Mouse (Mus musculus): Measurements from ENCODE around the gene Zfp764. TPM values are rescaled to one million over a fixed set of nuclear protein-coding genes. Genes with fewer than 3 reads are reported as not detected.
A peak's percentile ranks its signal among the peaks of the same experiment; 100 is the strongest.
"Not testable (repeated sequence)": the region's sequence is repeated elsewhere in the genome, so short reads cannot be mapped to it uniquely, and the experiment has no call there.

Gene Zfp764
- polyA plus RNA-seq, 1 experiment from 2014 or later, result 4.8 TPM

- Histone ChIP-seq H3K4me2 (peak within 1 kb of the TSS; percentile 81), H3K4me3 (peak within 1 kb of the TSS; percentile 63), H3K27ac (replicated peaks) (peak within 1 kb of the TSS; percentile 67)
Observed at GRCm38 (mm10) chr7:127386641-127387392, 19.8 kb downstream of the Zfp764 start, which contains the start of gene 9130019O22Rik. TSS of gene 9130019O22Rik (minus strand) at chr7:127387166.

GRCm38 (mm10) chr7:127385560-127385959 lies 21.1 kb downstream of the Zfp764 start:
- not testable (repeated sequence) for H3K27ac ChIP-seq (replicated peaks); H3K4me2 ChIP-seq; H3K27me3 ChIP-seq; H3K4me3 ChIP-seq; H3K9me3 ChIP-seq; H3K4me1 ChIP-seq (replicated peaks); ATAC-seq (ENCODE audit: low FRiP score, low read depth); H3K9ac ChIP-seq
- peaks cover 10% of the 10 kb centered on the region for H3K36me3 ChIP-seq
- WGBS, result 95% methylated on average over 4 of the region's 4 CpGs

More at GRCm38 (mm10) chr7:127386641-127387392, 19.8 kb downstream of the Zfp764 start, which contains the start of gene 9130019O22Rik:
- peak within 1 kb of the TSS; percentile 69 for H3K9ac ChIP-seq
- no peaks in the 10 kb centered on the region for H3K9me3 ChIP-seq
- 10% methylated on average over 38 of the region's 38 CpGs for WGBS
- H3K36me3 ChIP-seq, result peaks cover 10% of the 10 kb centered on the region
- H3K27me3 ChIP-seq, result no peaks in the 10 kb centered on the region
- ATAC-seq (ENCODE audit: low FRiP score, low read depth), result peak; percentile 88
- H3K4me1 ChIP-seq (replicated peaks), result peaks cover 6% of the 10 kb centered on the region

DNA sequence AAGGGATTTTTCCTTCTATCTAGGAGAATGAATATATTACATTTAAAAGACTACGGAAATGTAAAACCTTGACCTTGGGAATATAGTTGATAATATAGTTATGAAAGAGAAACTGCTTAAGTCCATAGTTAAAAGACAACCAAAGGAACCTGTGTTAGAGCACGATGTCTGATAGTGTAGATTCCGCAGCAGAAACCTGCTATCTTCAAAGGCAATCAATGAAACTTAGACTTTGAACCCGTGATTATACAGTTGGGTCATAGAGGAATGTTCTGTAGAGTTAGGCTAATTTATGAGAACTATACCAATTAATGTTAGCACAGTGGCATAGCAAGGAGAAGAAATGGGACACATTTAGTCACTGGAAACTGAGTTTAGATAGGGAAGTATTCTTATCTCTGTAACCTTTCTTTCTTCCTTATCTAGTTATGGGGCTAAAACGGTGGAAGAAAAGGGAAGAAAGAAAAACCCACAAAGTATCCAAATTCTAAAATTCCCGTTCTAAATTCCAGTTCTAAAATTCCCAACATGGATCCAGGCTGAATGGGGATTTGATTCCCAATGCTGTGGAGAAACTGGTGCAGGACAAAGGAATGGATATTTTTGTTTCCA lies 28.2 kb downstream of the Zfp764 start:
- Histone ChIP-seq H3K9me3 (no peaks in the 10 kb centered on the region), H3K27ac (replicated peaks) (no peak overlapping the region), H3K27me3 (no peaks in the 10 kb centered on the region), H3K4me2 (no peak overlapping the region), H3K36me3 (peaks cover 7% of the 10 kb centered on the region; the same call in 1 of the 2 replicates), H3K4me1 (replicated peaks) (peaks cover 4% of the 10 kb centered on the region; the same call in 1 of the 2 replicates), H3K9ac (no peak overlapping the region), H3K4me3 (no peak overlapping the region)
- WGBS, result 80% methylated on average over 6 of the region's 6 CpGs
- ATAC-seq (ENCODE audit: low FRiP score, low read depth), result no peak

DNA sequence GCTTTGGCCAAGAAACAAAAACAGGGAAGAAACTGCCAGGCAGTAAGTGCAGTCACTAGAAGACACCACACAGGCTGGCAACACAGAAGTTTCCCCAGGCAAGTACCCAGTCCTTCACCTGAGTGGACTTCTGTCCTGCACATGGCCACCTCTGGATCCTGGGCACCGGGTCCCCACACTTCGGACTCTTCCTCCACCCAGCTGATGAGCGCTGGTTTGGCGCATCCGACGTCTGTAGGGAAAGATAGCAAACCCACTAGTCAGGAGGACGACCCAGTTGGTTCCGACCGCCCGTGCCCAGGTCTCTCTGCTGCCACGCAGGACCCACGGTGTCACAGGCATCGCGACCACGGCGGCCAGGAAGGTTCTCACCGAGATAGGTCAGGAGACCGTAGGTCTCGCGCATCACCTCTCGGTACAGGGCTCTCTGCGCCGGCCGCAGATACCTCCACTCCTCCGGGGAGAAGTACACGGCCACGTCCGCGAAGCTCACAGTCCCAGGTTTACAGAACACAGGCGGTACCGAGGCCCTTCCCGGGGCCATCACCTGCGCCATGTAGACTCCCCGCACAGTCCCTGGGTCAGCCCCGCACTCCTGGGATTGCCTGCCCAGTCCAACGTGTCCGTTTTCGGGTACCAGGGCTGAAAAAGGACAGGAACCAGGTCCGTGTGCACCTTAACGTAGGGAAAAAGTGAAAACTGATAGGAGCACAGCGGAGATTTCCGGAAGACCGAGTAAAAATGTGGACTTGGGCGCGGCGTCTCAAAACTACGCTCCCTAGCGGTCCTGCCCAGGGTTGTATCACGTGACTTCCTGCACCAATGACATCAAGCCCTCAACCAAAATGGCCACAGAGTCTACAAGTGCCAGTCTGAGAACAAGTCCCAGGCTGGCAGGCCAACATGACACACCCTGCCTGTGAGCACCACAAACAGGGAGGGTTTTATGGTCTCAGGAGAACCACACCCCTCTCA lies 31.1 kb downstream of the Zfp764 start, which contains the start of gene Zfp747:
Gene Zfp747 (minus strand): TSS at position 780 of the 975 bp plus-strand sequence.
- Histone ChIP-seq H3K4me3 (peak within 1 kb of the TSS; percentile 58), H3K27ac (replicated peaks) (peak within 1 kb of the TSS; percentile 63), H3K4me2 (peak within 1 kb of the TSS; percentile 75), H3K9ac (peak within 1 kb of the TSS; percentile 64)
- H3K36me3 ChIP-seq; H3K9me3 ChIP-seq; H3K4me1 ChIP-seq (replicated peaks); H3K27me3 ChIP-seq: not testable (repeated sequence)
- ATAC-seq (ENCODE audit: low FRiP score, low read depth), result peak; percentile 94
- 3% methylated on average over 49 of the region's 49 CpGs for WGBS

DNA sequence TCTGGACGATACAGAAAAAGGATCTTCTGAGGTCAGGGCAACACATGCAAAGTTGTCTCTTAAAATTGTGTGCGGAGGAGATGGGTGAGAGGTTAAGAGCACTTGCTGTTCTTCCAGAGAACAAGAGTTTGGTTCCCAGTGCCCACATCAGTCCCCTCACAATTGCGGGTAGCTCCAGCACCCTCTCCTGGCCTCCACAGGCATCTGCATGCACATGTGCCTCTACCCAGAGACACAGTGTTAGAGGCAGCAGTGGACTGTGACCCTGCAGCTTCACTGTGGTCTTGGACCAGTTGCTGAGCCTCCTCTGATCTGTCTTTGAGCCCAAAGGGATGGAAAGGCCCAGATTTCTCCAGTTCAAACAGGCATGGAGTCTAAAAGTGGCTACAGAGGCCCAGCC lies 34.8 kb downstream of the Zfp764 start:
- not testable (repeated sequence) for H3K27me3 ChIP-seq; H3K4me3 ChIP-seq; H3K4me2 ChIP-seq; H3K9ac ChIP-seq; H3K27ac ChIP-seq (replicated peaks); ATAC-seq (ENCODE audit: low FRiP score, low read depth); H3K9me3 ChIP-seq; H3K36me3 ChIP-seq; H3K4me1 ChIP-seq (replicated peaks)
- 81% methylated on average over 3 of the region's 3 CpGs for WGBS

DNA sequence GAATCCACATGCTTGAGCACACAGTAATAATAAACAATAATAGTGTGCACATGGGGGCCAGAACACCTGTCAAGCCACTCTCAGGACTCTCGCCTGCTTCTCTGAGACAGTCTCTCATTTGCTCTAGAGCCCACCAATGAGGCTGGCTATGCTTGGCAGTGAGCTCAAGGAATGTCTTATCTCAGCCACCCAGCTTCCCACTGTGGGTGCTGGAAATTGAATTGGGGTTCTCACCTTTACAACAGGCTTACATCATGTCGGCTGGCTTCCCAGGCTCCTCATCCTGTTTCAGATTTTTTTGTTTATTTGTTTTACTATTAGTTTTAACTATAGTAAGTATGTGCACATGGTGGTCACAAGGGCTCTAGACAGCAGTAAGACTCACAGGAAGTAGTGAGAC lies 35.4 kb downstream of the Zfp764 start:
- H3K27ac ChIP-seq (replicated peaks), result no peak overlapping the region
- H3K4me3 ChIP-seq, result no peak overlapping the region
- 83% methylated on average over 2 of the region's 2 CpGs for WGBS
- no peak overlapping the region for H3K4me2 ChIP-seq
- ATAC-seq (ENCODE audit: low FRiP score, low read depth), result no peak
- peaks cover 9% of the 10 kb centered on the region; the same call in 1 of the 2 replicates for H3K36me3 ChIP-seq
- no peaks in the 10 kb centered on the region for H3K27me3 ChIP-seq
- H3K4me1 ChIP-seq (replicated peaks), result peaks cover 4% of the 10 kb centered on the region; the same call in 1 of the 2 replicates
- H3K9me3 ChIP-seq, result no peaks in the 10 kb centered on the region
- H3K9ac ChIP-seq, result no peak overlapping the region

- H3K4me2 ChIP-seq, result no peak overlapping the region
- no peaks in the 10 kb centered on the region; the same call in 1 of the 2 replicates for H3K27me3 ChIP-seq
- H3K4me1 ChIP-seq (replicated peaks), result peaks cover 14% of the 10 kb centered on the region
- ATAC-seq (ENCODE audit: low FRiP score, low read depth), result no peak
- 89% methylated on average over 3 of the region's 3 CpGs for WGBS
- no peak overlapping the region for H3K27ac ChIP-seq (replicated peaks)
- no peak overlapping the region for H3K4me3 ChIP-seq
- no peaks in the 10 kb centered on the region for H3K36me3 ChIP-seq
- H3K9me3 ChIP-seq, result no peaks in the 10 kb centered on the region
- H3K9ac ChIP-seq, result no peak overlapping the region
Observed at GRCm38 (mm10) chr7:127366249-127366648, 40.4 kb downstream of the Zfp764 start.

- ATAC-seq (ENCODE audit: low FRiP score, low read depth), result no peak
Observed at GRCm38 (mm10) chr7:127364166-127364565, 42.5 kb downstream of the Zfp764 start.

GRCm38 (mm10) chr7:127363475-127363921 lies 43.1 kb downstream of the Zfp764 start:
- Histone ChIP-seq H3K27ac (replicated peaks) (peak overlapping the region; percentile 61), H3K36me3 (no peaks in the 10 kb centered on the region), H3K4me2 (peak overlapping the region; percentile 72), H3K9ac (peak overlapping the region; percentile 46), H3K27me3 (peaks cover 4% of the 10 kb centered on the region; the same call in 1 of the 2 replicates), H3K4me3 (peak overlapping the region; percentile 38), H3K4me1 (replicated peaks) (peaks cover 14% of the 10 kb centered on the region), H3K9me3 (no peaks in the 10 kb centered on the region)
- WGBS, result 2% methylated on average over 24 of the region's 24 CpGs
- peak; percentile 74 for ATAC-seq (ENCODE audit: low FRiP score, low read depth)

More at GRCm38 (mm10) chr7:127364166-127364565, 42.5 kb downstream of the Zfp764 start:
- H3K4me3 ChIP-seq, result peak overlapping the region; percentile 38
- H3K9me3 ChIP-seq, result no peaks in the 10 kb centered on the region
- H3K4me2 ChIP-seq, result peak overlapping the region; percentile 72
- H3K27ac ChIP-seq (replicated peaks), result no peak overlapping the region
- peaks cover 4% of the 10 kb centered on the region; the same call in 1 of the 2 replicates for H3K27me3 ChIP-seq
- peaks cover 14% of the 10 kb centered on the region for H3K4me1 ChIP-seq (replicated peaks)
- WGBS, result 42% methylated on average over 4 of the region's 4 CpGs
- H3K36me3 ChIP-seq, result no peaks in the 10 kb centered on the region
- peak overlapping the region; percentile 46; the same call in 1 of the 2 replicates for H3K9ac ChIP-seq

DNA sequence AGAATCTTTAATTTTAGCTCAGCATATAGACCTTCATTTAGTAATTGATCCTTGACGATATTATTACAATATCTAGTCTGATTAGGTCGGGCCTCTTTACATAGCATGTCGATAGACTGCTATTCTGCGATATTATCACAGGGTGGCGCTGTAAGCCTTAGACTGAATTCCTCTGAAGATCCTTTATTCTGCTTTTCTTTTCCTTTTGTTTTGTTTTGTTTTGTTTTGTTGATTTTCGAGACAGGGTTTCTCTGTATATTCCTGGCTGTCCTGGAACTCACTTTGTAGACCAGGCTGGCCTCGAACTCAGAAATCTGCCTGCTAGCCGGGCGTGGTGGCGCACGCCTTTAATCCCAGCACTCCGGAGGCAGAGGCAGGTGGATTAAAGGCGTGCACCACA lies 44.2 kb downstream of the Zfp764 start:
- WGBS, result 16% methylated on average over 13 of the region's 13 CpGs
- Histone ChIP-seq H3K4me1 (replicated peaks) (peaks cover 14% of the 10 kb centered on the region), H3K4me3 (peak overlapping the region; percentile 21; the same call in 1 of the 2 replicates)

GRCm38 (mm10) chr7:127361449-127361848 lies 45.2 kb downstream of the Zfp764 start:
- Histone ChIP-seq H3K4me3 (no peak overlapping the region), H3K9ac (no peak overlapping the region), H3K27me3 (peaks cover 13% of the 10 kb centered on the region), H3K9me3 (no peaks in the 10 kb centered on the region), H3K27ac (replicated peaks) (no peak overlapping the region), H3K4me2 (no peak overlapping the region), H3K36me3 (no peaks in the 10 kb centered on the region), H3K4me1 (replicated peaks) (peaks cover 14% of the 10 kb centered on the region)
- ATAC-seq (ENCODE audit: low FRiP score, low read depth), result no peak
- 54% methylated on average over 13 of the region's 13 CpGs for WGBS

More for the DNA sequence above, 44.2 kb downstream of the Zfp764 start:
- H3K9me3 ChIP-seq; H3K27ac ChIP-seq (replicated peaks); ATAC-seq (ENCODE audit: low FRiP score, low read depth); H3K36me3 ChIP-seq; H3K27me3 ChIP-seq: not testable (repeated sequence)
- Histone ChIP-seq H3K4me2 (peak overlapping the region; percentile 44), H3K9ac (peak overlapping the region; percentile 13; the same call in 1 of the 2 replicates)
